Mouse (Mus musculus): ENCODE measurements around the gene Slc38a3.

GRCm38 (mm10) chr9:107624539-107624938 lies 44.8 kb downstream of the Slc38a3 start:
- TF ChIP-seq POLR2A (IDR thresholded peaks at IDR 0.05; ENCODE audit: low read depth, low read length): no peak
- no peak for TF ChIP-seq CTCF (IDR thresholded peaks at IDR 0.05; ENCODE audit: extremely low read depth, insufficient read depth, insufficient read length, insufficient replicate concordance)

All from spleen, adult 2 months (tissue).